Mouse (Mus musculus) lung, postnatal 0 days (tissue): ENCODE results near the gene Osgep. TPM values are rescaled to one million over a fixed set of nuclear protein-coding genes. Genes with fewer than 3 reads are reported as not detected.
"Not testable (repeated sequence)": the region's sequence is repeated elsewhere in the genome, so short reads cannot be mapped to it uniquely, and the experiment has no call there.

ENCODE experiments used
- ATAC-seq: fragments of 200-750 bp; cut with Nextera tagmentation; 2 replicates; pipeline ENCODE4 v1.8.0; 2017; ENCODE audit warnings: moderate library complexity
- DNase-seq: peaks from one replicate; pipeline ENCODE4 v3.0.0-alpha.2; 2016; ENCODE audit warnings: low spot score
- H3K27ac ChIP-seq: fragments of 300-500 bp; sonication (generic); 2 replicates; pipeline ENCODE4 v1.5.1; 2014; ENCODE audit warnings: antibody characterized with exemption, mild to moderate bottlenecking, low read length, mixed read lengths
- H3K27me3 ChIP-seq: fragments of 300-500 bp; sonication (generic); replicated peaks from 2 replicates; pipeline ENCODE4 v1.6.1; 2014; ENCODE audit warnings: low read length, mixed read lengths; ENCODE audit not compliant: insufficient read depth
- H3K36me3 ChIP-seq: fragments of 300-500 bp; sonication (generic); 2 replicates; pipeline ENCODE4 v1.6.1; 2014; ENCODE audit warnings: low read length, mixed read lengths; ENCODE audit not compliant: insufficient read depth
- H3K4me1 ChIP-seq: fragments of 300-500 bp; sonication (generic); 2 replicates; pipeline ENCODE4 v1.6.1; 2014; ENCODE audit warnings: antibody characterized with exemption, low read depth, low read length, mixed read lengths; ENCODE audit not compliant: insufficient read depth
- H3K4me2 ChIP-seq: fragments of 300-500 bp; sonication (generic); replicated peaks from 2 replicates; pipeline ENCODE4 v1.6.1; 2014; ENCODE audit warnings: low read depth, mild to moderate bottlenecking, low read length, moderate library complexity, mixed read lengths
- H3K4me3 ChIP-seq: fragments of 300-500 bp; sonication (generic); 2 replicates; pipeline ENCODE4 v1.5.1; 2014; ENCODE audit warnings: low read depth, low read length
- H3K9ac ChIP-seq: fragments of 300-500 bp; sonication (generic); replicated peaks from 2 replicates; pipeline ENCODE4 v1.6.1; 2014; ENCODE audit warnings: low read depth, mild to moderate bottlenecking
- H3K9me3 ChIP-seq: fragments of 300-500 bp; sonication (generic); 2 replicates; pipeline ENCODE4 v1.6.1; 2016; ENCODE audit warnings: low read length, mixed read lengths
- CTCF ChIP-seq: IDR thresholded peaks from 2 replicates; pipeline ENCODE4 v1.5.1; 2016; ENCODE audit warnings: antibody characterized with exemption, mild to moderate bottlenecking
- EP300 ChIP-seq: IDR thresholded peaks from 2 replicates; pipeline ENCODE4 v1.6.1; 2016; ENCODE audit warnings: antibody characterized with exemption, mild to moderate bottlenecking, control low read depth
- WGBS: fragments of 180-500 bp; shearing (Covaris S2); extraction: QIAGEN DNeasy Blood & Tissue Kit; methylation state at CpG from one replicate; pipeline ENCODE4 v1.1.7; 2014; 5-methylcytosine and 5-hydroxymethylcytosine counted together
- polyA plus RNA-seq: library from polyadenylated mRNA; unstranded; fragments of >200 nt; fragmentation: Nextera tagmentation; extraction: Ambion mirVana; gene quantifications from 2 replicates; pipeline ENCODE4 v1.2.1, GENCODE M21; 2015

The Osgep gene
- polyA plus RNA-seq, 1 experiment from 2014 or later = 102 TPM

DNA sequence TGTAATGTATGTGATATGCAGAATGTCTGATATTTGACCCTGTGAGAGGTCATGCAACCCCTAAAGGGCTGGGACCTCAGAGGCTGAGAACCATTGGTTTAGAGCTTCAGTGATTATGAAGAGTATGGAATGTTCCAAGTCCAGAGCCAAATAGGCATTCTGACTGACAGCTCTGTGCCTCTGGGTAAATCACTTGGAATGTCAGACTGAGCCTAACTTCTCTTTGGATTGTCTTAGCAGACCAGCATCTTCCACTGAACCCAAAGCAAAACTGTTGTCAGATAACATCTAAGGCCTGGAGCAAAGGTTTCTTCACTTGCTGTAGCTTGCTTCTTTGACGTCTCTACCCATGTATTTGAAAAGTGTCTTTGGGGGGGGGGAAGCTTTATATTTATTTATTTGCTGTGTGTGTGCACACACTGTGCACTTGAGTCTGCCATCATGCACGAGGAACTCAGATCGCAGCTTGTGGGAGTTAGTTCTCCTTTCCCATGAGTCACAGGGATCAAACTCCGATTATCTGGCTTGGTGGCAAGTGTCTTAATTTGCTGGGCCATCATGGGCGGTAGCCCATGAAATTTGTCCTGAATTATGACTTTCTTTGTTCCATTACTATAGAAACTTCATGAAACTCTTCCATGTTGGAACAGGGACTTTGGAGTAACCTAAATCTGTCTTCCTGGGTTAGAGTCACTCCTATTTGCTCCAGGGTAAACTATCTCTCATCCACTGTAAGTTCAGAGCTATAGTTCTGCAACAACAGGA, 43.7 kb upstream of the Osgep start:
- Histone ChIP-seq H3K36me3 (no peaks in the 10 kb centered on the region), H3K9ac (no peak overlapping the region), H3K27me3 (no peaks in the 10 kb centered on the region), H3K4me3 (no peak overlapping the region), H3K4me1 (no peaks in the 10 kb centered on the region), H3K27ac (no peak overlapping the region), H3K4me2 (no peak overlapping the region), H3K9me3 (no peaks in the 10 kb centered on the region)
- DNase-seq (no peak), ATAC-seq (no peak)
- TF ChIP-seq CTCF = no peak
- TF ChIP-seq EP300 = no peak
- 86% methylated on average over 5 of the region's 5 CpGs for WGBS

DNA sequence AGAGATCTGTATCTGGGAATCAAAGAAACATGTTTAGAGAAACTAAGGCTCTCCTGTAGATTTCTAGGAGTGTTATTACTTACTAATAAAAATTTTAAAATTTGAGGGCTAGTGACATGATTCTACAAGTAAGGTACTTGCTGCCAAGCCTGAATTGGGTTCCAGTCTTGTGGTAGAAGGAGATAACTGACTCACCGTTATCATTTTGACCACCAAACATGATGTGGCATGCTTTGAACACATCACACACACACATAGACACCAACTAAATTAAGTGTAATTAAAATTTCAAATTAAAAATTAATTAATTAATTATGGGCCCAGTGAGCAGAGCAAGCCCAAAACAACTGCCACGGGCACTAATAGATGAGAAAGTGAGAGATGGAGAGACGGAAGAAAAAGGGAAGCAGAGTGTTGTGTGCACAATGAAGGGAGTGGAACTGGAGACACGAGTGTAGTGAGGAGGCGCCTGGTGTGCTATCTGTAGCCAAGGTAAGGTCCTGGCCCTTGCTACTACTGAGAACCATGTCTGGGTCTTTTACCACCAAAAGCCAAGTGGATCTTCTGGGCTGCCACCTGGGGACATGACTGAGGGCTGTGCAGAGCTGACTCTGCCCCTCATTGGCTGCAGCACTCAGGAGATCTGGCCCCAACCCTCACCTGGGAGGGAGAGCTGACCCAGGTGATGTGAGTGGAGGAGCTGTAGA, 33.7 kb upstream of the Osgep start:
- WGBS = 88% methylated on average over 5 of the region's 5 CpGs
- not testable (repeated sequence) for H3K27ac ChIP-seq, H3K27me3 ChIP-seq, ATAC-seq, H3K36me3 ChIP-seq, H3K4me1 ChIP-seq, H3K4me3 ChIP-seq, H3K4me2 ChIP-seq, H3K9ac ChIP-seq, H3K9me3 ChIP-seq, DNase-seq

GRCm38 (mm10) chr14:50957146-50957545, 32.5 kb upstream of the Osgep start:
- not testable (repeated sequence) for H3K9me3 ChIP-seq, H3K4me3 ChIP-seq, H3K4me1 ChIP-seq, H3K27me3 ChIP-seq, H3K27ac ChIP-seq, ATAC-seq, H3K9ac ChIP-seq, H3K4me2 ChIP-seq, DNase-seq, H3K36me3 ChIP-seq
- 49% methylated on average over 3 of the region's 3 CpGs for WGBS

DNA sequence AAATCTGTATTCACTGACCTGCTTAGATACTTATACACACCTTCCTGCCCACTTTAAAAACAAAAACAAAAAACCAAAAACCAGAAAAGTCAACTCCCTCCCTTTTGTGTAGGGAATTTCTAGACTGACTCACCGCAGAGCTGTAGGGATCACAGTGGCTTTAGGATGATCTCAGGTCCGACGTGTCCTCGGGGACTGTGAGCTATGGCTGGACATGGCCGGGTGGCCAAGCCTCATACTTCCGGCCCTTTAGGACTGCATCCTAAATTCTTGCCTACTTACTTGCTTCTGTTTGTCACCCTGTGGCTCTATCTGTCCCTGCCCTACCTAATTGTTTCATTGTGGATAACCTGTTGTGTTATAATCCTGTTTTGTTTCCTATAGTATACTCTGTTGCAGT, 32.0 kb upstream of the Osgep start:
- not testable (repeated sequence) for H3K4me3 ChIP-seq, H3K4me1 ChIP-seq, H3K4me2 ChIP-seq, H3K27me3 ChIP-seq, DNase-seq, H3K27ac ChIP-seq, H3K9me3 ChIP-seq, H3K36me3 ChIP-seq, H3K9ac ChIP-seq, ATAC-seq
- WGBS = 81% methylated on average over 6 of the region's 6 CpGs

- H3K36me3 ChIP-seq, H3K9ac ChIP-seq: not testable (repeated sequence)
Measured at GRCm38 (mm10) chr14:50955942-50956508, 31.3 kb upstream of the Osgep start, which contains the start of gene Pnp2. Gene Pnp2 (plus strand): TSS chr14:50955992.

DNA sequence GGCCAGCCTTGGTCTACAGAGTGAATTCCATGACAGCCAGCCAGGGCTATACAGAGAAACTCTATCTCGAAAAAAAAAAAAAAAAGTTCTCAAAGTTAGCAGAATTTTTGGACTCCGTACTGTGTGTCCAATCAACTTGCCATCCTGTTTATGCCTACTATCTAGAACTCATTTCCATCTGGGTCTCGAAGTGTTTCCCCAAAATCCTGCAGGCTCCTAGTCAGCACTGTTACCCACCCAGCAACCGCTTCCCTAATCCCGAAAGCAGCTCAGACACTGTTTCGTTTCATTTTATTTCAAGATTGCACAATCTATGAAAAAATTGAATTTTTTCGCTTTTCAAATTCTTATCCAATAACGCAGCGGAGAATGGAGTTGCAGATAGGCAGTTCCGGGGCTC, 30.8 kb upstream of the Osgep start:
- Histone ChIP-seq H3K36me3 (0 out of 2 replicates have a peak, but pooled peaks cover 7% of the 10 kb centered on the region), H3K4me3 (no peak overlapping the region), H3K27me3 (no peaks in the 10 kb centered on the region), H3K27ac (no peak overlapping the region), H3K4me2 (no peak overlapping the region; the same call in 1 of the 2 replicates), H3K9me3 (no peaks in the 10 kb centered on the region), H3K9ac (no peak overlapping the region), H3K4me1 (no peaks in the 10 kb centered on the region)
- 72% methylated on average over 10 of the region's 10 CpGs for WGBS
- TF ChIP-seq EP300 (no peak), CTCF (no peak)
- ATAC-seq = no peak
- peak; percentile 12 for DNase-seq

More at GRCm38 (mm10) chr14:50955942-50956508, 31.3 kb upstream of the Osgep start, which contains the start of gene Pnp2:
- 6% methylated on average over 17 of the region's 19 CpGs for WGBS
- not testable (repeated sequence) for H3K27me3 ChIP-seq, H3K4me1 ChIP-seq, H3K4me3 ChIP-seq, H3K27ac ChIP-seq, H3K9me3 ChIP-seq
- DNase-seq (peak; percentile 51), ATAC-seq (peak; percentile 82)
- peak; percentile 33 for TF ChIP-seq CTCF
- H3K4me2 ChIP-seq = peak within 1 kb of the TSS; percentile 43

DNA sequence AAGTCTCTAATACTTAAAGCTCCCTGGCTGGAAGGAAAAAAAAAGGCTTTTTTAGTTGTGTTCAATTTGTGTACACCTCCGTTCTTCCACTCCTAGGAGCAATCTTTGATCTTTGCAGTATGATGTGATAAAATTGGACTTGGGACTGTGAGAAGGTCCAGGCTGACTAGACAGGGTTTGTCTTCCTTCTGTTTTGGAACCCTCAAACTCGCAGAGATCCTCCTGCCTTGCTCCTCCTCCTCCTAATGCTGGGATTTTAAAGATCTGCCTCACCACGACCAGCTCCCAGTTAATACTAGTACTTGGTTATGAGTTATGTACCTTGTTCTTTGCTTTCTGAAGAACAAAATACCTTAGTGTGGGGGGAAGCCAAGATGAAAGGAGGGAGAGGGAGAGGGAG, 20.8 kb upstream of the Osgep start:
- H3K9me3 ChIP-seq, DNase-seq, H3K36me3 ChIP-seq, ATAC-seq, H3K4me1 ChIP-seq, H3K27me3 ChIP-seq: not testable (repeated sequence)
- Histone ChIP-seq H3K4me2 (peak overlapping the region; percentile 64), H3K27ac (peak overlapping the region; percentile 84), H3K9ac (peak overlapping the region; percentile 39; the same call in 1 of the 2 replicates), H3K4me3 (peak overlapping the region; percentile 55)
- 13% methylated on average over 3 of the region's 3 CpGs for WGBS

- not testable (repeated sequence) for H3K27me3 ChIP-seq, H3K36me3 ChIP-seq, DNase-seq, ATAC-seq, H3K9me3 ChIP-seq, H3K4me1 ChIP-seq
- peak overlapping the region; percentile 64 for H3K4me2 ChIP-seq
- peak overlapping the region; percentile 84 for H3K27ac ChIP-seq
- peak overlapping the region; percentile 39; the same call in 1 of the 2 replicates for H3K9ac ChIP-seq
- WGBS = 4% methylated on average over 6 of the region's 6 CpGs
- H3K4me3 ChIP-seq = peak overlapping the region; percentile 55
Measured at GRCm38 (mm10) chr14:50945081-50945480, 20.4 kb upstream of the Osgep start.
